Mouse (Mus musculus) intestine, postnatal 0 days (tissue): ENCODE results near the gene Apeh. TPM values are rescaled to one million over a fixed set of nuclear protein-coding genes. Genes with fewer than 3 reads are reported as not detected.

ENCODE experiments used
- ATAC-seq: fragments of 200-750 bp; cut with Nextera tagmentation; 2 replicates; pipeline ENCODE4 v1.8.0; 2017; ENCODE audit warnings: mild to moderate bottlenecking, moderate TSS enrichment, moderate library complexity
- H3K27ac ChIP-seq: fragments of 300-500 bp; sonication (generic); 2 replicates; pipeline ENCODE4 v1.5.1; 2014; ENCODE audit warnings: mild to moderate bottlenecking, low read depth, low read length, moderate library complexity
- H3K27me3 ChIP-seq: fragments of 300-500 bp; sonication (generic); replicated peaks from 2 replicates; pipeline ENCODE4 v1.6.1; 2014; ENCODE audit warnings: low read length, mixed read lengths; ENCODE audit not compliant: control insufficient read depth, insufficient read depth
- H3K36me3 ChIP-seq: fragments of 300-500 bp; sonication (generic); 2 replicates; pipeline ENCODE4 v1.6.1; 2014; ENCODE audit warnings: mild to moderate bottlenecking, moderate library complexity; ENCODE audit not compliant: control insufficient read depth, insufficient read depth
- H3K4me1 ChIP-seq: fragments of 300-500 bp; sonication (generic); replicated peaks from 2 replicates; pipeline ENCODE4 v1.6.1; 2014; ENCODE audit warnings: antibody characterized with exemption, low read length, mixed read lengths; ENCODE audit not compliant: control insufficient read depth, insufficient read depth
- H3K4me2 ChIP-seq: fragments of 300-500 bp; sonication (generic); replicated peaks from 2 replicates; pipeline ENCODE4 v1.6.1; 2014; ENCODE audit warnings: low read depth, mild to moderate bottlenecking, moderate library complexity
- H3K4me3 ChIP-seq: fragments of 300-500 bp; sonication (generic); 2 replicates; pipeline ENCODE4 v1.5.1; 2014; ENCODE audit warnings: low read depth, low read length
- H3K9ac ChIP-seq: fragments of 300-500 bp; sonication (generic); 2 replicates; pipeline ENCODE4 v1.6.1; 2014; ENCODE audit warnings: mild to moderate bottlenecking, low read depth, low read length
- H3K9me3 ChIP-seq: fragments of 300-500 bp; sonication (generic); 2 replicates; pipeline ENCODE4 v1.6.1; 2016; ENCODE audit warnings: mixed run types; ENCODE audit not compliant: control insufficient read depth
- CTCF ChIP-seq: sonication (generic); IDR thresholded peaks from 2 replicates; pipeline ENCODE4 v1.5.1; 2016; ENCODE audit warnings: low read depth, mild to moderate bottlenecking, control low read depth, antibody characterized with exemption, moderate library complexity
- WGBS: fragments of 180-500 bp; shearing (Covaris S2); extraction: QIAGEN DNeasy Blood & Tissue Kit; methylation state at CpG from one replicate; pipeline ENCODE4 v1.1.7; 2014; 5-methylcytosine and 5-hydroxymethylcytosine counted together
- polyA plus RNA-seq: library from polyadenylated mRNA; unstranded; fragments of >200 nt; fragmentation: Nextera tagmentation; extraction: Ambion mirVana; gene quantifications from 2 replicates; pipeline ENCODE4 v1.2.1, GENCODE M21; 2015

Apeh gene
- polyA plus RNA-seq, 1 experiment from 2014 or later, result 82.6 TPM

- no peaks in the 10 kb centered on the region for H3K27me3 ChIP-seq
- ATAC-seq, result no peak
- H3K4me3 ChIP-seq, result no peak overlapping the region
- no peaks in the 10 kb centered on the region for H3K9me3 ChIP-seq
- H3K4me1 ChIP-seq, result peaks cover 14% of the 10 kb centered on the region
- no peak overlapping the region for H3K4me2 ChIP-seq
- no peak for TF ChIP-seq CTCF
- H3K27ac ChIP-seq, result peak overlapping the region; percentile 90
- 0 out of 2 replicates have a peak overlapping the region, but pooled peaks have one; percentile 11 for H3K9ac ChIP-seq
- 89% methylated on average over 8 of the region's 8 CpGs for WGBS
- peaks cover 12% of the 10 kb centered on the region; the same call in 1 of the 2 replicates for H3K36me3 ChIP-seq
Observed at GRCm38 (mm10) chr9:108120671-108121070, 26.3 kb upstream of the Apeh start.

GRCm38 (mm10) chr9:108119891-108120411 is 25.5 kb upstream of the Apeh start:
- Histone ChIP-seq H3K9ac (no peak overlapping the region), H3K27ac (peak overlapping the region; percentile 90), H3K27me3 (no peaks in the 10 kb centered on the region), H3K9me3 (no peaks in the 10 kb centered on the region), H3K36me3 (peaks cover 19% of the 10 kb centered on the region; the same call in 1 of the 2 replicates), H3K4me2 (no peak overlapping the region; the same call in 1 of the 2 replicates), H3K4me1 (peaks cover 12% of the 10 kb centered on the region), H3K4me3 (no peak overlapping the region)
- WGBS, result 14% methylated on average over 11 of the region's 11 CpGs
- no peak for TF ChIP-seq CTCF
- ATAC-seq, result peak; percentile 88

- Histone ChIP-seq H3K27me3 (no peaks in the 10 kb centered on the region), H3K4me1 (peaks cover 12% of the 10 kb centered on the region), H3K4me2 (no peak overlapping the region), H3K36me3 (peaks cover 36% of the 10 kb centered on the region; the same call in 1 of the 2 replicates), H3K9ac (no peak overlapping the region), H3K4me3 (no peak overlapping the region), H3K27ac (no peak overlapping the region), H3K9me3 (no peaks in the 10 kb centered on the region)
- ATAC-seq, result no peak
- WGBS, result 73% methylated on average over 4 of the region's 4 CpGs
- no peak for TF ChIP-seq CTCF
Observed at GRCm38 (mm10) chr9:108117143-108117542, 22.7 kb upstream of the Apeh start.

DNA sequence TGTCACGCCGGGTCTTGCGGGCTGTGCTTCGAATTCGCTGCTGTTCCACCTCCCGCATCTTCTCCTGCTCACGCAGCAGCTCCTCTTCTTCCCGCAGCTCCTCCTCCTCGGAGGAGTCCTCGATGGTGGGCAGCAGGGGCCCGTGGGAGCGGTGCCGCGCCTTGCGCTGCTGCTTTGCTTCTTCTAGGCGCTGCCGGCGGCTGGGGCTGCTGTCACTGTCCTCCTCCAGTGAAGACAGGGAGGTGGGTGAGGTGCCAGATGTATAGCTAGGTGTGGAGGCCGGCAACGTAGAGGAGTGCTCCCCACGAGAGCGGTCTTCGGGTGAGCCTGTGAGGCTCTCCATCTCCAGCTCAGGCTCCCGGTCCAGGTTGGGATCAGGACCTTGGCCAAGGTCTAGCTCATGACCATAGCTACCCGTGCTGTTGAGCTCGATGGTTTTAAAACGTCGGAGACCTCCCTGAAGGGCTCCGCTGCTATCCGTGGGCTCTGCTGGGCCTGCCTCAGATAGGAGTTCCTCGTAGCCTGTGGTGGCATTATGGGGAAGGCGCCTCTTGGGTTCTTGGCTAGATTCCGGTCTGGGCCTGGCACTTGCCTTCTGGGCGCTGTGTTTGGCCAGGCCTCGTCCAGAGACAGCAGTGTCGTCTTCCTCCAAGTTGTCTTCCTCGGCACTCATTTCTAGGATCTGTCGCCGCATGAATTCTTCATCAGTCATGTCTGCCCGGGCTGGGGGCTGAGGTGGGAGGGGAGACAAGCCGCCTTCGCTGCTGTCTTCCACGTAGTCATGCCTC is 21.1 kb upstream of the Apeh start:
- ATAC-seq, result no peak
- H3K9ac ChIP-seq, result no peak overlapping the region
- H3K27me3 ChIP-seq, result no peaks in the 10 kb centered on the region
- no peak overlapping the region for H3K27ac ChIP-seq
- H3K9me3 ChIP-seq, result no peaks in the 10 kb centered on the region
- no peak overlapping the region for H3K4me3 ChIP-seq
- no peak overlapping the region for H3K4me2 ChIP-seq
- WGBS, result 70% methylated on average over 43 of the region's 43 CpGs
- peaks cover 36% of the 10 kb centered on the region; the same call in 1 of the 2 replicates for H3K36me3 ChIP-seq
- TF ChIP-seq CTCF, result no peak
- peaks cover 3% of the 10 kb centered on the region for H3K4me1 ChIP-seq

DNA sequence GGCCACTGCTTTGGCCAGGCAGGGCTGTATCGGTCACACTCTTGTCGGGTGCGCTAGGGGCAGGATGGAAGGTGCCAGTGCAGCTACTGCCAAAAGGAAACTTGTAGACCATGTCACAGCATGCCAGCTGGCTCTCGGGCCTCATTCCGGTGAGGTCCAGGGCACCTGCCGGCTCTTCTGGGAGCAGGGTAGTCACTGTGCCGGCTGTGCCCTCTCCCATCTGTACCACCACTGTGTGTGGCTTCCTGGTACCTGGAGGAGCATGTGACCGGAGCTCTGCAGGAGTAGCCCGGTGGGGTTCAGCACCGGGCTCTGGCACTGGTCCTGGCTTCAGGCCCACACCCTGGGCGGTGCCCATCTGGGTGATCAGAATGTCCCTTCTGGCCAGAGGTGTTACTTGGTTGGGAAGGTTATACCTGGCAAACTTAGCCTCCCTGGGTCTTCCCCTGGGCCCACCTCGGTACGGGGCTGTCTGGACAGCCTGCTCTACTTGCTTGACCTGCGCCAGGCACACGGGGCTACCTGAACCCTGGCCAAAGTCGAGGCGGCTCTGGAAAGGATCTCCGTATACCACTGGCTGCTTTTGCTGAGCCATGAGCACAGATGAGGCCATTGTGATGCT is 18.4 kb upstream of the Apeh start:
- Histone ChIP-seq H3K4me3 (no peak overlapping the region), H3K9ac (no peak overlapping the region), H3K4me2 (no peak overlapping the region), H3K27me3 (no peaks in the 10 kb centered on the region), H3K27ac (no peak overlapping the region; the same call in 1 of the 2 replicates), H3K9me3 (no peaks in the 10 kb centered on the region), H3K4me1 (no peaks in the 10 kb centered on the region; the same call in 1 of the 2 replicates), H3K36me3 (peaks cover 36% of the 10 kb centered on the region; the same call in 1 of the 2 replicates)
- no peak for ATAC-seq
- WGBS, result 95% methylated on average over 18 of the region's 18 CpGs
- TF ChIP-seq CTCF, result no peak

DNA sequence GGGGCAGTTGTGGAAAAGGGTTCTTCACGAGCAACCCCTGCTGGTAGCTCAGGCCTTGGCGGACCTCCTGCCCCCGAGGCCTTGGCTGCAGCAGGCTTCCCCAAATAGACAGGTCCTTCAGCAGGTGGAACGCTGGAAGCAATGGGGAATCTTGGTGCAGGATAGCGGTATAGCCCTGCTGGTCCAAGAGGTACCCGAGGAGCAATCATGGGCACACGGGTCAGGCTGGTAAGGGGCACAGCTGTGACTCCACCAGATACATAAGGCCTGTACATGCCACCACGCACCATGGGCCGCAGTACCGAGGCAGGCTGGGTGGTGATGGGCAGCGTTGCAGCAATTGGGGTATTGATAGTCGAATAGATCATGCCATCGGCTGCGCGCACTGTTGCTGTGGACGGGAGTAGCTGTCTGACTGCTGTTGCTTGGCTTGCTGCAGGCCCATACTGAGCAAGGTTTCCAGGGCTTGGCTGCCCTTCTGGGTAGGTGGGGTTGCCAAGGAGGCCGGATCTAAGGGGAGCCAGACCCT is 17.3 kb upstream of the Apeh start:
- Histone ChIP-seq H3K27ac (no peak overlapping the region), H3K27me3 (no peaks in the 10 kb centered on the region), H3K4me3 (peak overlapping the region; percentile 16), H3K36me3 (peaks cover 40% of the 10 kb centered on the region; the same call in 1 of the 2 replicates), H3K9me3 (no peaks in the 10 kb centered on the region), H3K9ac (peak overlapping the region; percentile 40; the same call in 1 of the 2 replicates), H3K4me1 (no peaks in the 10 kb centered on the region; the same call in 1 of the 2 replicates), H3K4me2 (peak overlapping the region; percentile 59)
- no peak for ATAC-seq
- peak; percentile 27 for TF ChIP-seq CTCF
- 72% methylated on average over 17 of the region's 17 CpGs for WGBS
